Mouse (Mus musculus): ENCODE measurements around the gene Smc1a.

DNA sequence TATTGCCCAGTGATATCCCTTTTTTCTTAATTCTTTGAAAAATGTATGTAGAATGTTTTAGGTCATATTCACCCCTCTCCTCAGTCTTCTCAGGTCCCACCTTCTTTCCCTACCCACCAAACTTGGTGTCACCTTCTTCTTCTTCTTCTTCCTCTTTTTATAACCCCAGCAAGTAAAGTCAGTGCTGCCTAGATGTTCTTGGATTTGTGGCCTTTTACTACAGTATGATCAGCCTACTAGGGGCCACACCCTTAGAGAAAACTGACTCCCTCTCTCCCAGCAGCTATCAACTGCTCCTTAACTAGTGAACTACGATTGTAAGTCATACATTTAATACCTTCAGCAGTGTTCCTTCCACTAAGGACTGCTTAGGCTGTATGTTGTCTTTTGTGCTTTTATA is 37.9 kb downstream of the Smc1a start:
- TF ChIP-seq POLR2A (IDR thresholded peaks at IDR 0.05; ENCODE audit: control insufficient read depth, extremely low read depth, insufficient read depth, low read length, poor library complexity) (no peak), CTCF (IDR thresholded peaks at IDR 0.05; ENCODE audit: borderline replicate concordance, control insufficient read depth, extremely low read depth, insufficient read depth, low read length, poor library complexity) (no peak)

All from thymus, adult 2 months (tissue).